Mouse (Mus musculus): ENCODE results near the gene Pde2a. TPM values are rescaled to one million over a fixed set of nuclear protein-coding genes. Genes with fewer than 3 reads are reported as not detected.

Pde2a gene
- polyA plus RNA-seq, 1 experiment from 2014 or later = 12.7 TPM

- peaks cover 47% of the 10 kb centered on the region for H3K4me1 ChIP-seq (ENCODE audit: control insufficient read depth, insufficient read depth, low read length)
- ATAC-seq (replicated peaks; ENCODE audit: extremely low read depth, insufficient read depth, low FRiP score) = peak; percentile 56
- H3K9me3 ChIP-seq (replicated peaks; ENCODE audit: control insufficient read depth, low read length) = no peaks in the 10 kb centered on the region
- H3K27me3 ChIP-seq (ENCODE audit: control insufficient read depth, insufficient read depth, low read length) = no peaks in the 10 kb centered on the region; the same call in 1 of the 2 replicates
- H3K27ac ChIP-seq (ENCODE audit: low read length) = peak overlapping the region; percentile 54
- no peak overlapping the region for H3K4me2 ChIP-seq (ENCODE audit: low read depth, low read length)
- no peak overlapping the region for H3K4me3 ChIP-seq (ENCODE audit: low read length)
- WGBS = 62% methylated on average over 6 of the region's 6 CpGs
- no peak overlapping the region for H3K9ac ChIP-seq (ENCODE audit: low read length)
- no peaks in the 10 kb centered on the region for H3K36me3 ChIP-seq (ENCODE audit: control insufficient read depth, insufficient read depth)
These were observed 45.1 kb downstream of the Pde2a start for GRCm38 (mm10) chr7:101466581-101467081.

DNA sequence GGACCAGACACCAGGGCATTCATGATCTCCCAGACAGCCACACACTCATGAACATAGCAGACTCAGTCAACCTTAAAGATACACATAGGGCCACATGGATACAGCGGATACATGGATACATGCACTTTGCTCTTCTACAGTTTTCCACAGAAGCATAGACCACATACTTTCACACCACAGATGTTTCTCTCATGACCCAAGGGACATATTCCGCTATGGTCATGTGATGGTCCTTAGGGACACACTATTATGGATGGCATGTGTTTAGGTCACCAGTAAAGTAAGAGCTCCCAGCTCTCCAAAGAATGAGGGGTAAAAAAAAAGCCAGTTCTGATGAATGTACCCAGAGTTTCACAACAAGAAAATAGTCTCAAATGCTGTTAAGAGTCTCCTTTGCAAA, 49.9 kb downstream of the Pde2a start:
- Histone ChIP-seq H3K27ac (ENCODE audit: low read length) (no peak overlapping the region), H3K4me3 (ENCODE audit: low read length) (no peak overlapping the region), H3K36me3 (ENCODE audit: control insufficient read depth, insufficient read depth) (no peaks in the 10 kb centered on the region), H3K27me3 (ENCODE audit: control insufficient read depth, insufficient read depth, low read length) (no peaks in the 10 kb centered on the region), H3K4me1 (ENCODE audit: control insufficient read depth, insufficient read depth, low read length) (peaks cover 33% of the 10 kb centered on the region), H3K9me3 (replicated peaks; ENCODE audit: control insufficient read depth, low read length) (no peaks in the 10 kb centered on the region), H3K4me2 (ENCODE audit: low read depth, low read length) (no peak overlapping the region), H3K9ac (ENCODE audit: low read length) (no peak overlapping the region)
- ATAC-seq (replicated peaks; ENCODE audit: extremely low read depth, insufficient read depth, low FRiP score) = no peak
- 94% methylated on average over 2 of the region's 2 CpGs for WGBS

- H3K4me3 ChIP-seq (ENCODE audit: low read length) = no peak overlapping the region
- H3K27ac ChIP-seq (ENCODE audit: low read length) = peak overlapping the region; percentile 80
- 0 out of 2 replicates have a peak overlapping the region, but pooled peaks have one; percentile 2 for H3K4me2 ChIP-seq (ENCODE audit: low read depth, low read length)
- H3K36me3 ChIP-seq (ENCODE audit: control insufficient read depth, insufficient read depth) = no peaks in the 10 kb centered on the region
- WGBS = 75% methylated on average over 3 of the region's 3 CpGs
- H3K27me3 ChIP-seq (ENCODE audit: control insufficient read depth, insufficient read depth, low read length) = no peaks in the 10 kb centered on the region
- no peaks in the 10 kb centered on the region for H3K9me3 ChIP-seq (replicated peaks; ENCODE audit: control insufficient read depth, low read length)
- 0 out of 2 replicates have a peak overlapping the region, but pooled peaks have one; percentile 28 for H3K9ac ChIP-seq (ENCODE audit: low read length)
- no peak for ATAC-seq (replicated peaks; ENCODE audit: extremely low read depth, insufficient read depth, low FRiP score)
- H3K4me1 ChIP-seq (ENCODE audit: control insufficient read depth, insufficient read depth, low read length) = peaks cover 27% of the 10 kb centered on the region
These were observed 50.5 kb downstream of the Pde2a start for GRCm38 (mm10) chr7:101471968-101472480.

- Histone ChIP-seq H3K36me3 (ENCODE audit: control insufficient read depth, insufficient read depth) (no peaks in the 10 kb centered on the region), H3K9ac (ENCODE audit: low read length) (0 out of 2 replicates have a peak overlapping the region, but pooled peaks have one; percentile 28), H3K4me3 (ENCODE audit: low read length) (no peak overlapping the region), H3K27ac (ENCODE audit: low read length) (peak overlapping the region; percentile 80), H3K4me2 (ENCODE audit: low read depth, low read length) (peak overlapping the region; percentile 11; the same call in 1 of the 2 replicates), H3K9me3 (replicated peaks; ENCODE audit: control insufficient read depth, low read length) (no peaks in the 10 kb centered on the region), H3K4me1 (ENCODE audit: control insufficient read depth, insufficient read depth, low read length) (peaks cover 23% of the 10 kb centered on the region), H3K27me3 (ENCODE audit: control insufficient read depth, insufficient read depth, low read length) (no peaks in the 10 kb centered on the region)
- 25% methylated on average over 10 of the region's 10 CpGs for WGBS
- peak; percentile 49 for ATAC-seq (replicated peaks; ENCODE audit: extremely low read depth, insufficient read depth, low FRiP score)
These were observed 51.4 kb downstream of the Pde2a start for GRCm38 (mm10) chr7:101472598-101473558.

GRCm38 (mm10) chr7:101474399-101474811, 52.9 kb downstream of the Pde2a start:
- Histone ChIP-seq H3K9me3 (replicated peaks; ENCODE audit: control insufficient read depth, low read length) (no peaks in the 10 kb centered on the region), H3K36me3 (ENCODE audit: control insufficient read depth, insufficient read depth) (no peaks in the 10 kb centered on the region), H3K4me3 (ENCODE audit: low read length) (no peak overlapping the region), H3K4me1 (ENCODE audit: control insufficient read depth, insufficient read depth, low read length) (peaks cover 23% of the 10 kb centered on the region), H3K9ac (ENCODE audit: low read length) (no peak overlapping the region), H3K4me2 (ENCODE audit: low read depth, low read length) (no peak overlapping the region), H3K27ac (ENCODE audit: low read length) (no peak overlapping the region), H3K27me3 (ENCODE audit: control insufficient read depth, insufficient read depth, low read length) (no peaks in the 10 kb centered on the region)
- 59% methylated on average over 5 of the region's 5 CpGs for WGBS
- ATAC-seq (replicated peaks; ENCODE audit: extremely low read depth, insufficient read depth, low FRiP score) = no peak

- Histone ChIP-seq H3K4me1 (ENCODE audit: control insufficient read depth, insufficient read depth, low read length) (peaks cover 23% of the 10 kb centered on the region), H3K36me3 (ENCODE audit: control insufficient read depth, insufficient read depth) (no peaks in the 10 kb centered on the region), H3K27ac (ENCODE audit: low read length) (no peak overlapping the region), H3K4me2 (ENCODE audit: low read depth, low read length) (no peak overlapping the region), H3K9ac (ENCODE audit: low read length) (no peak overlapping the region), H3K27me3 (ENCODE audit: control insufficient read depth, insufficient read depth, low read length) (no peaks in the 10 kb centered on the region), H3K4me3 (ENCODE audit: low read length) (no peak overlapping the region), H3K9me3 (replicated peaks; ENCODE audit: control insufficient read depth, low read length) (no peaks in the 10 kb centered on the region)
- no peak for ATAC-seq (replicated peaks; ENCODE audit: extremely low read depth, insufficient read depth, low FRiP score)
- 78% methylated on average over 3 of the region's 3 CpGs for WGBS
These were observed 54.5 kb downstream of the Pde2a start for GRCm38 (mm10) chr7:101476028-101476427.

DNA sequence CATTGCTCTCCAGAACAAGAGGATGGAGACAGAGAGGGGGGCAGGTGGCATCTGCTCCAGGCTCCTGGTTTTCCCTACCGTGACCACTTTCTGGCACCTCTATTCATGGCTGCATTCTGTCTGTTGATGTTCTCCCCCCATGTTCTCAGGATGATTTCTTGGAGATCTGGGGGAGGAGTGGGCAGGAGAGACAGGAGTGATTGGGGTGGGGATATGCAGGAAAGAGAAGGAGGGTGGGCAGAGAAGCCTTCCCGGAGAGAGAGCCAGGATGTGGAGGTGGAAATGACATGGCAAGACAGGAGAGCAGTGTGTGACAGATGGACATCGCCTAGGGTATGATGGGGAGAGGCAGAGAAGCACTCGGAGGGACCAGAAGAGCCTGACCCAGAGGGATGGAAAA, 55.0 kb downstream of the Pde2a start:
- peaks cover 21% of the 10 kb centered on the region for H3K4me1 ChIP-seq (ENCODE audit: control insufficient read depth, insufficient read depth, low read length)
- no peak for ATAC-seq (replicated peaks; ENCODE audit: extremely low read depth, insufficient read depth, low FRiP score)
- no peaks in the 10 kb centered on the region for H3K36me3 ChIP-seq (ENCODE audit: control insufficient read depth, insufficient read depth)
- no peak overlapping the region for H3K4me2 ChIP-seq (ENCODE audit: low read depth, low read length)
- H3K9me3 ChIP-seq (replicated peaks; ENCODE audit: control insufficient read depth, low read length) = no peaks in the 10 kb centered on the region
- no peak overlapping the region for H3K4me3 ChIP-seq (ENCODE audit: low read length)
- no peak overlapping the region for H3K9ac ChIP-seq (ENCODE audit: low read length)
- no peak overlapping the region for H3K27ac ChIP-seq (ENCODE audit: low read length)
- H3K27me3 ChIP-seq (ENCODE audit: control insufficient read depth, insufficient read depth, low read length) = no peaks in the 10 kb centered on the region
- 65% methylated on average over 4 of the region's 4 CpGs for WGBS

DNA sequence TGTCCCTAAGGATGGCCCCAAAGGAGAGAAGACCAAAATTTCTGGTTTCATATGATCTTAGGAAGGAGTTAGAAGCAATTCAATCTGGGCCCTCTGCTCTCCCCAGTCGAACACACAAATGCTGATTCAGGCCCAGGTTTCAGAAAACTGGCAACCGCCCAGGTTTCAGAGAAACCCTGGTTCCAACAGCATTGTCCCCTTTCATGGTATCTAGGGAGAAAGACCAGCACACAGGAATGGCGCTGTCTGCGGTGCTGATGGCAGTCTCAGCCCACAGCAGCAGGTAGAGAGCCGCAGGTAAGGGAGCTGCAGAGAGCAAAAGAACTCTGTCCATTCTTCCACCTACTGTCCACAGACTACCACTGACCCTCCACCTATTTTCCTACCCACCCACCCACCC, 55.7 kb downstream of the Pde2a start:
- Histone ChIP-seq H3K9me3 (replicated peaks; ENCODE audit: control insufficient read depth, low read length) (no peaks in the 10 kb centered on the region), H3K4me3 (ENCODE audit: low read length) (no peak overlapping the region), H3K27ac (ENCODE audit: low read length) (no peak overlapping the region), H3K36me3 (ENCODE audit: control insufficient read depth, insufficient read depth) (no peaks in the 10 kb centered on the region), H3K9ac (ENCODE audit: low read length) (no peak overlapping the region), H3K27me3 (ENCODE audit: control insufficient read depth, insufficient read depth, low read length) (no peaks in the 10 kb centered on the region), H3K4me1 (ENCODE audit: control insufficient read depth, insufficient read depth, low read length) (peaks cover 19% of the 10 kb centered on the region), H3K4me2 (ENCODE audit: low read depth, low read length) (no peak overlapping the region)
- WGBS = 46% methylated on average over 5 of the region's 5 CpGs
- ATAC-seq (replicated peaks; ENCODE audit: extremely low read depth, insufficient read depth, low FRiP score) = no peak

GRCm38 (mm10) chr7:101478099-101478498, 56.6 kb downstream of the Pde2a start:
- H3K27ac ChIP-seq (ENCODE audit: low read length) = no peak overlapping the region
- no peak overlapping the region for H3K4me2 ChIP-seq (ENCODE audit: low read depth, low read length)
- H3K4me1 ChIP-seq (ENCODE audit: control insufficient read depth, insufficient read depth, low read length) = peaks cover 19% of the 10 kb centered on the region
- WGBS = 51% methylated on average over 5 of the region's 5 CpGs
- H3K9ac ChIP-seq (ENCODE audit: low read length) = no peak overlapping the region
- H3K9me3 ChIP-seq (replicated peaks; ENCODE audit: control insufficient read depth, low read length) = no peaks in the 10 kb centered on the region
- no peak for ATAC-seq (replicated peaks; ENCODE audit: extremely low read depth, insufficient read depth, low FRiP score)
- no peaks in the 10 kb centered on the region for H3K36me3 ChIP-seq (ENCODE audit: control insufficient read depth, insufficient read depth)
- no peak overlapping the region for H3K4me3 ChIP-seq (ENCODE audit: low read length)
- H3K27me3 ChIP-seq (ENCODE audit: control insufficient read depth, insufficient read depth, low read length) = no peaks in the 10 kb centered on the region

Data from heart, embryonic 16.5 days (tissue).